In genomic region chr1:175631080-175631479, GRCm38 (mm10) we compare ENCODE assay signal across 12 mouse cellular contexts. TPM values are rescaled to one million over a fixed set of nuclear protein-coding genes. Genes with fewer than 3 reads are reported as not detected.
"Had no signal": no experiment of that assay in that cellular context is flagged by ENCODE, and none has a peak within 500 bp of the region (broad histone marks: within the 10 kb centered on the region; RNA-seq: fewer than 3 reads in every experiment).

No protein-coding gene starts in this region.

- H3K27me3 ChIP-seq: neural tube, embryonic 15.5 days; stomach, embryonic 15.5 days had no signal

- H3K27ac ChIP-seq: layer of hippocampus, adult 2 months; limb, embryonic 10.5 days; midbrain, embryonic 10.5 days; neural tube, embryonic 15.5 days; stomach, embryonic 15.5 days had no signal

- DNase-seq: kidney, adult 9 months; kidney, postnatal 10 days; kidney, postnatal 4 days; midbrain, embryonic 14.5 days; thymus, adult 2 months; thymus, postnatal 25 days had no signal

- H3K4me1 ChIP-seq: limb, embryonic 10.5 days; midbrain, embryonic 10.5 days; neural tube, embryonic 15.5 days; stomach, embryonic 15.5 days had no signal

- H3K9ac ChIP-seq: neural tube, embryonic 15.5 days; stomach, embryonic 15.5 days had no signal

- H3K36me3 ChIP-seq: limb, embryonic 10.5 days; midbrain, embryonic 10.5 days; neural tube, embryonic 15.5 days; stomach, embryonic 15.5 days had no signal

- H3K9me3 ChIP-seq: limb, embryonic 10.5 days; midbrain, embryonic 10.5 days; neural tube, embryonic 15.5 days; stomach, embryonic 15.5 days had no signal

- H3K4me2 ChIP-seq: neural tube, embryonic 15.5 days; stomach, embryonic 15.5 days had no signal

- H3K4me3 ChIP-seq: layer of hippocampus, adult 2 months; limb, embryonic 10.5 days; midbrain, embryonic 10.5 days; myocyte; neural tube, embryonic 15.5 days; stomach, embryonic 15.5 days had no signal

RNA-seq across cellular contexts. Expression of gene Kmo, which starts 10.9 kb away (rescaled TPM):
- polyA plus RNA-seq: limb, embryonic 10.5 days; midbrain, embryonic 14.5 days; myocyte had no signal
